Mouse (Mus musculus): ENCODE data around the gene Stx17.

Gene Stx17

DNA sequence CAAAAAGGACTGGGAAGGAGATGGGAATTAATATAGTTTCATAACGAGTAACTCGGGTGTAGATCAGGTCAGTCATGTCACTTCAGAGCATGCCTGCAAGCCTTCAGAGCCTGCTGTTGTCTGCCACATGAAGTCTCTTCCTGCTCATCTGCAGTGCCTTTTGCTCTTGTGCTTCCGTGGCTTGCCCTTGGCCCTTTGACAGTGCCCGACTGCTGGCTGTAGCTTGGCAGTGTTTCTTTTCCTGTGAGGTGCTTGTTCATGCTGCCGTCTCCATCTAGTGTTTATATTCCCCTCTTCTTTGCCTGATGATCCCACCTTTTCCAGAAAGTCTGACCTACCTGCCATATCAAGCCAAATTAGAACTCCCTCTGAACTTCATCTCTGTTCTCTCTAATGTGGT lies 39.1 kb downstream of the Stx17 start:
- DNase-seq (ENCODE audit: low spot score): no peak

DNA sequence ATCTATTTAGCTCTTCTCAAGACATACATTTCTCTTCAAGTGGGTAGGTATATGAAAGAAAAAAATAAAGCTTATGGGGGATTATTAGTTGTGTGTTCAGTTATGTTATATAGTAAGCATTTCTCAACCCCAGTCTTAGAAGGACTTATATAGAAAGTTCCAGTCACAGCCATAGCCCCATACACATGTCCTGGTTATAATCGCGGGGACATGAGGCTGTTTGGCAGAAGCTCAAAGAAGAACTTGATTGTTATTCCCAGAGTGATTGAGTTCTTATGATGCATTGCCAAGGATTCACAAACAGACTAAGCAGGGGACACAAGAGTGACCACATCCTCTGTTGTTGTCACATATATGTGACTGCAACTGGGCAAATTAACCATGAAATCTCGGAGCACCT lies 51.0 kb downstream of the Stx17 start:
- DNase-seq (ENCODE audit: low spot score): no peak

DNA sequence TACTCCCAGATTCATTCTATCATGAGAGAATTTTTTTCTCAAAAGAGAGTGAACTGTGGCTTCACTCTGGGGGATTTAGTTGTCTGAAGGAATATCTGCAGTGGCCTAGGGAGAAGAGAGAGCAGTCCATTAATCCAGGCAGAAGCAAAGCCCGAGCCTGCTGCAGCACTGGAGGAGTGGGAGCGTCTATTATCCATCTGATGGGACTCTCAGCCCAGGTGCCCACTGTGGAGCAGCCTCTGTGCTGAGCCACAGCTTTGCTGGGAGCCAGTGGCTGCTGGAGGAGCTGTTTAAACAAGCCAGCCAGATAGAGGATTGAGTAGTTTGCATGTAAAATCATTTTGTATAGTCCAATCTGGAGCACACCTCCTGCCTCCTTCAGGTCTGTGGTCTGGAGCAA lies 56.2 kb downstream of the Stx17 start:
- no peak for DNase-seq (ENCODE audit: low spot score)

DNA sequence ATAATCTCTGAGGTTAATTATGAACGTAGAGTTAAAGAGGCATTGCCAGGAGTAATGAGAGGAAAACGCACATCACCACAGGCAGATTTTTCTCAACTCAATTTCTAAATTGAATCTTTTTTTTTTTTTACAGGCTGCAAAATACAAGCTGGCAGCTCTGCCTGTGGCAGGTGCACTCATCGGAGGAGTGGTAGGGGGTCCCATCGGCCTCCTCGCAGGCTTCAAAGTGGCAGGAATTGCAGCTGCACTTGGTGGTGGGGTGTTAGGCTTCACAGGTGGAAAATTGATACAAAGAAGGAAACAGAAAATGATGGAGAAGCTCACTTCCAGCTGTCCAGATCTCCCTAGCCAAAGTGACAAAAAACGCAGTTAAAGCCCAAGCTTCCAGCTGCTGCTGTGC lies 56.7 kb downstream of the Stx17 start:
- no peak for DNase-seq (ENCODE audit: low spot score)

DNA sequence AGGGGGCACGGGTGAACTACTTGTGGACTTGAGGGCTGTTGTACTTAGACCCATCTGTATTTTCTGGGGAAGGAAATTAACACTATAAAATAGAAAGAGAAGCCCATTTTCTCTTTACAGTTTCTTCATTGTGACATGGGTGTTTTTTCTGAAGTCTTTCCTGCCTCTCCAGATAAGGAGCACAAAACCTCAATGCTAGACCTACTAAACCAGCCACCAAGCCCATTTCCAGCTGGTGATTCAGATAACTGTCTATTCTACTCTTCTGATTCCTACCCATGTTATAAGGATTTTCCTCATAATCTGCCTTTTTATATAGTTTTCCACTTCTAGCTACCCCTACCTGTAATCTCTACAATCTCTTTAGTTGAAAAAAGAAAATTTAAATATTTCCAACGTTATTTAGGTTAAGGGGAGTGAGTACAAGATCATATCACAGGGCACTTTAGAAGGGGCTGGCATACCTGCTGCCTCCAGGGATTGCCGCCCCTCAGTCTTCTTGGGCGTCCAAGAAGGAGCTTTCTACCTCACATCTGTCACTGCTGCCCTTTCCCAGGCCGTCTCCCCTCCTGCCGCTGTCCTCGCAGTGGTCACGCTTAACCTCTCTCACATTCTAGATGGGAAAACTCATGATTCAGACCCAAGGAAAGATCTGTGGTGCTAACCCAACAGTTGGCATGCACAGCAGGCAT lies 57.5 kb downstream of the Stx17 start:
- no peak for DNase-seq (ENCODE audit: low spot score)

DNA sequence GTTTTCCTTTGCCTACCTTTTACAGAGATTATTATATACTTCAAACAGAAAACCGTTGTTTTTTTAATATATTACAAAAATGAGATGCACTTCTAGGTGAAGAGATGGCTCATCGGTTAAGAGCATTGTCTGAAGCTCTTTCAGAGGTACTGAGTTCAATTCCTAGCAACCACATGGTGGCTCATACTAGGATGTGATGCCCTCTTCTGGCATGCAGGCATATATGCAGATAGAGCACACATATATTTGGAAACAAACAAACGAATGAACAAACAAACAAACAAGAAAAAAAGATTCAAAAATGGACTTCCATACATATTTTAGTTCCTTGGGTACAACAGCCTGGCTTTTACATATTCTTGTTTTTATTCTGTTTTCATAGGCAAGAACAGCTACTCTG lies 73.2 kb downstream of the Stx17 start:
- no peak for DNase-seq (ENCODE audit: low spot score)

DNA sequence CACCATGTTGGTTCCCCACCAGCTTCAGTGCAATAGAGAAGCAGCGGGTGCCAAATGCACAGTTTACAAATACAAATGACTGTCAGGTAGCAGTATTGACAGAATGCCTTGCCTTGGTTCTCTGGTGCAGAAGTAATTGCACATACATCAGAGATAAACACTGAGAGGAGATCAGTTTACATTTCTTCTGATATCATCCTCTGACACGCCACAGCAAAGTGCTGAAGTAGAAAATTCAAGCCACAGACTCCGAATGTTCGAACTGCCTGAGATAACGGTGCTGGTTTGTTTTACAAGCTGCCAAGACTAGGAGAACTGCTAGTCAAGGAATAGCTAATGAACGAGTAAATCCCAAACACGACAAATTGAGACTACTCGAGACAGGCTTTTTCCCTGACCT lies 73.7 kb downstream of the Stx17 start:
- no peak for DNase-seq (ENCODE audit: low spot score)

DNA sequence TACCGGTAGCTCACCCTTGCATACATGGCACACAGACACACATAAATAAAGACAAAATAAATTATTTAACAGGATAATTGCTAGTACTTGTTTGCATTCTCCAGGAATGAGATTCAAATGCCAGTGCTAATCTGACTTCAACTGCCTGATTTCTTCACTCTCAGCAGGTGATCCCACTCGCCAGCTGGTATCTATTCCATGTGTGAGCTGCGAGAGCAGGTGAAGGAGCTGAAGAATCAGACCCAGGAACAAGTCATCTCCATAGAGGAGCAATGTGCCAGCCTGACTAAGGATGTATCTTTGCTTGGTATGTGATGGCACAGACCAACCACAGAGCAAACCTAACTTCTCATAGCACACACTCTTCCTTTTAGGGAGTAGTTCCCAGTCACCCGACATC lies 78.8 kb downstream of the Stx17 start:
- DNase-seq (ENCODE audit: low spot score): no peak

DNA sequence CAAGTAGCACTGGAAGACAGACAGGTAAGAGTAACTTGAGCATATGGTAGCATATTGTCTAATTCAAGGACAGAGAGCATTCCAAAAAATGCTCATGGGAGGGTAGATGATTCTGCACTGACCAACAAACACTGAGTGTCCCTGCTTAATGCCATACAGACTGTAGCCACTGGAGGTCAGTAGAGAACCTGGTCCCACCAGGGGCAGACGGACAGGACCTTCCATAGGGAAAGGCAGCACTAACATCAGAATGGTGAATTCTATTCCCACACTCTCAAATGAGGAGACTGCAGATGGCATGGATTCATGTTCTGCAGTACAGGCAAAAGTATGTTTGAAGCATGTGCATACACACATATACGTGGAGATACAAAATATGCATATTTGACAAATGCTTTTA lies 100.5 kb downstream of the Stx17 start:
- DNase-seq (ENCODE audit: low spot score): no peak

DNA sequence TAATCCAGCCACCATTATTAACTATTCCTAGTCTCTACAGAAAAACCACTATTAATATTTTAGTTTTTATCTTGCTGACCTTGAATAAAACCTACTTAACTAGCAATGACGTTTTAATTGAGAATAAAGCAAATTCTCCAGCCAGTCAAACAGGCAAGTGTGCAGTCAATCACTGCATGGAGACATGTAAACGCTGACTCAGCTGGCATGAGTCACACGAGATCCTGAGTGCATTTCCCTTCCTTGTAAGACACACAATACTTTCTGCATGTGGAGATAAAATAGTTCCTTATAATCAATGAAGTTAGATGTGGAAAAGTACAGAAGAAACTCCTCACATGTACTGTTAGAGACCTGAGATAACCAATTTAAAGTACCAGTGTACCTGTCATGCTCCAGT lies 100.9 kb downstream of the Stx17 start:
- no peak for DNase-seq (ENCODE audit: low spot score)

DNA sequence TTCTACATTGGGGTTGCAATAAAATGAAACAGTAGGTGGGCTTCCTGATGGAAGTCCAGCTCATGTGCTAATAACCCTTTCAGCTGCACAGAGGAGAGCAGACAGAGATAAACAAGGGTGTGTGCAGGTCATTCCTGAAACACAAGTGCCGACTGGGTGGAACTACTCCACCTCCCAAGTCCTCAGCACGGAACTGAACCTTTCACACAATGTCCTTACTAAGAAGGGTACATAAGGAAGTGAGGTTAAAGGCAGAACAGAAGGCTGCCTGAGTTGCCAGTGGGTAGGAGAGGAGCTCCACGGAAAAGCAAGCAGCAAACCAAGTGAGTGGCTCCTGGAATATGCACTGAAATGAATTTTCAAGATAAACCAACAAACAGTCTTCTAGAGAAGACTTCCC lies 102.1 kb downstream of the Stx17 start:
- no peak for DNase-seq (ENCODE audit: low spot score)

Measured in urinary bladder, postnatal 10 days (tissue).